Mouse (Mus musculus) spleen, postnatal 14 days (tissue): ENCODE data around the gene Parp11.

Source experiments
- DNase-seq, 2 experiments: peaks; one replicate each; pipeline ENCODE4 v3.0.0; 2021 to 2022; ENCODE audit warnings: low spot score in 2 of 2

The Parp11 gene

DNA sequence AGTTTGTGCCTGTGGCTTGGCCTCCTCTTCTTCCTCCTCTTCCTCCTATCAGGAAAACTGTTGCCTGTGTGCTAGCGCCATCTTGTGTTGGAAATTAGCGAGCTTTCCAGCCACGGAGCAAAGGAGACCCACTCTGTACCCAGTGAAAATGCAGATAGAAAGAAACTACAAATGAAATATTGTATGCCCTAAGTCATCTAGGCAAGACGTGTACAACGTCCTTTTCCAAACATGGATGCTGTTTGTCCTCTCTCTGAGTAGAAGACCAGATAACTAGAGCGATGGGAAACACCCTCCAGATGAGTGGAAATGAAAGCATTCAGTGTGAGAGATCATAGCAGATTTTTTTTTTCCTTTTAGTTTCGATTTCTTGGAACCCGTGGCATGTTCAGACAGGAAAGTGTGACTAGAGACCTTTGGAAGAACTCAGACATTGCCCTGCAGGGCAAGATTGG lies at the start of gene Parp11:
Parp11 (plus strand) TSS at position 405 of the 455 bp plus-strand sequence.
- peak; percentile 63 to 79 for DNase-seq

DNA sequence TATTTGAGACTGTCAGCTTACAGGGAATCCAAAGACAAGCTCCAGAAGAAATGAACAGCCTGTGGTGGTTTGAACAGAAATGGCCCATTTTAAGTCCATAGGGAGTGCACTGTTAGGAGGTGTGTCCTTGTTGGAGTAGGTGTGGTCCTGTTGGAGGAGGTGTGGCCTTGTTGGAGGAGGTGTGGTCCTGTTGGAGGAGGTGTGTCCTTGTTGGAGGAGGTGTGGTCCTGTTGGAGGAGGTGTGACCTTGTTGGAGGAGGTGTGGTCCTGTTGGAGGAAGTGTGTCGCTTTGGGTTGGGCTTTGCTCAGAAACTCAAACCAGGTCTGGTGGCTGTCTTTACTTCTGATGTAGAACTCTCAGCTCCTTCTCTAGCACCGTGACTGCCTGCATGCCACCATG lies 48.6 kb upstream of the Parp11 start:
- peak; percentile 26 to 42 for DNase-seq

DNA sequence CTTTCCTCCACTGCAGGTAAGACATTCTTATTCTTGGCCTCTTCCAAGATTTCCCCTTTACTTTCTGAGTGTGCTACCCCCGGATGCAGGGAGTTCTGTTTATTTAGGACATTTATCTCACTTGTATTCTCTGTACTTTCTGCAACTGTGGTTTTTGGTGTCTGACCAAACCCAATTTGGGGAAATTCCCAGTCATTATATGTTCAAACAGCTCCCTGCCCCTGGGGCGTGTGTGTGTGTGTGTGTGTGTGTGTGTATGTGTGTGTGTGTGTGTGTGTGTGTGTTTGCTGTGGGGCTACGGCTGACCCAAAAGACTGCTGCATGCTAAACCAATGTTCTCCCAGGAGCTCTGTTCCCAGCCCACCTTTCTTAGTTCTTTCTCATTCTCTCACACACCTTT lies 45.2 kb upstream of the Parp11 start:
- DNase-seq: no peak

DNA sequence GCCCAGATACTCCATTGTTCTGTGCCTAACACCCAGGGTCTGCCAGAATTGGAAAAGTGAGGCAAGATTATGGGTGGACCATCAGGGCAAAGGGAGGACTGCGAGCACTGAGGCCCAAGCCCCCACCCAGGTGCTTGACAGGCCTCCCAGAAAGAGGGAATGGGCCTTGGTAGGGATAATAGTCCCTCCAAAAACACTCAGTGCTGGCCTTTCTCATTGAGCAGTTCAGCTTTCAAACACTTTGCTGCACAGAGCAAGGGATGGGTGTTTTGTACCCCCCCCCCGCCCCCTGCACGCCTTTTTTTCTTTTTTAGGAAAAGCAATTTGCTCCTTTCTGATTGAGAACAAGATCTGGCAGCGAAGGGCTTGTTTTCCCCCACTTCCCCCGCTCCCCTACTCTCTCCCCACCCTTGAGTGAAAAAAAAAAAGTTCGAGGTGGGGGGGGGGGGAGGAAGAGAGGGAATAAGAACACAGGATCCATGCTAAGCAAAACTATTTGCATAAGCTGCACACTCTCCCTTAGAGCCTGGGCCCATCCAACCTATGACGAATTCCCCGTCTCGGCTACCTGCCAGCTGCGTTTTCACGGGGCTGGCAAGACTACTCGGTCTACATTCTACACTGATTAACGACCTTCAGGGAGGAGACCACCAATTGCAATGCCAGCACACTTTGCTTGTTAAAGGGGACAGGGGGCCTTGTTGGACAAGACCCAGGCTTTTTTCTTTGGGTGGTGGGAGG lies 42.4 kb upstream of the Parp11 start:
- no peak for DNase-seq

- no peak for DNase-seq
These were observed 41.0 kb upstream of the Parp11 start for GRCm38 (mm10) chr6:127405682-127406081.

DNA sequence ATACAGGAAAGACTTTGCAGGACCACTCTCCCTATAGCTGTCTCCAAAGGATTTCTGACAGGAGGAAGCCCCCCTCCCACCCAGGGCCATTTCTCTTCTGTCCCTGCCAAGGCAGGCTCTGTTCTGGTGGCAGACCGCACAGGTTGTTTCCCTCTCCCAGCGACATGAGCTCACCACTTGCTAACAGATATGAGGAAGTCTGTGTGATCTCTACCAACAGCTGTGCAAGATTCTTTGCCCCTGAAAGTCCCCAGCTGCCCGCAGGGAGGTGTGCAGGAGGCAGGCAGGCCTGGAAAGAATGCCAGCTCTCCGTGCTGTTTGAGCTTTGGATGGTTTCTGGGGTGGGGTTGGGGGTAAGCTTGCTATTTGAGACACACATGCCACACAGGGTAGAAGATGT lies 38.9 kb upstream of the Parp11 start:
- no peak for DNase-seq

- no peak for DNase-seq
These were observed 29.0 kb upstream of the Parp11 start for GRCm38 (mm10) chr6:127417525-127418184.

DNA sequence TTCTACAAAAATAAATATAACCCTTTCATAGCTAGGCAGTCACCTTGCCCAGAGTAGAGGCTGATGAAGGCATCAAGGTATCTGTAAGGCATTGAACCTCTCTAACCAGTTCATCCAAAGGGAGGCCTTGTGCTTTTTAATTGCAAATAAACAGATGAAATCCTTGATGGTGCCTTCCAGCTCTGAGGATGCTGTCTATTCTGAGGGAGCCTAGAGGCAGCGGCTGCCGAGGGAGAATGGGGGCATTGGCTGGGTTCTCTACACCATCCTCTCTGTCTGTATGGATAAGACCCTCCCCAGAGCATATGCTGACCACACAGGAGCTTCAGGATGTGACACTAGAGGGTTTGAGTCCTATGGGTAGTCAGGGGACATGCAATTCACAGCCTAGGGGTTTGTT lies 28.3 kb upstream of the Parp11 start:
- no peak for DNase-seq

DNA sequence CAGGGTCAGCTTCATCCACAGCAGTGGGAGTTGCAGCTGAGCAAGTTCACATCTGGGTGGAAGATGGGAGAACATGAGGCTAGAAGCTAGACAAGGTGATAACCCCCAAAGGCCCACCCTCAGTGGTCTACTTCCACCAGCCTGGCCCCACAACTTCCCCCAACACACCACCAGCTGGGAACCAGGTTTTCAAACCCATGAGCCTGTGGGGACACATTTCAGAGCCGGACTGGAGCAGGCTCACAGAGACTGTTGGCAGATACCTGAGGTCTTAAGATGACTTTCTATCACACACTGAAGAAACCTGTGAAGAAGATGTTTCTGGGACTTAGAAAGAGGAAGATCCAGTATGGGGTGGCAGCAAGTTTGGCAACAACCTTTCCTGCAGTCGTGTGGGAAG lies 26.5 kb upstream of the Parp11 start:
- no peak for DNase-seq

GRCm38 (mm10) chr6:127425095-127425494 lies 21.5 kb upstream of the Parp11 start:
- no peak for DNase-seq

GRCm38 (mm10) chr6:127430716-127431115 lies 15.9 kb upstream of the Parp11 start:
- no peak for DNase-seq

DNA sequence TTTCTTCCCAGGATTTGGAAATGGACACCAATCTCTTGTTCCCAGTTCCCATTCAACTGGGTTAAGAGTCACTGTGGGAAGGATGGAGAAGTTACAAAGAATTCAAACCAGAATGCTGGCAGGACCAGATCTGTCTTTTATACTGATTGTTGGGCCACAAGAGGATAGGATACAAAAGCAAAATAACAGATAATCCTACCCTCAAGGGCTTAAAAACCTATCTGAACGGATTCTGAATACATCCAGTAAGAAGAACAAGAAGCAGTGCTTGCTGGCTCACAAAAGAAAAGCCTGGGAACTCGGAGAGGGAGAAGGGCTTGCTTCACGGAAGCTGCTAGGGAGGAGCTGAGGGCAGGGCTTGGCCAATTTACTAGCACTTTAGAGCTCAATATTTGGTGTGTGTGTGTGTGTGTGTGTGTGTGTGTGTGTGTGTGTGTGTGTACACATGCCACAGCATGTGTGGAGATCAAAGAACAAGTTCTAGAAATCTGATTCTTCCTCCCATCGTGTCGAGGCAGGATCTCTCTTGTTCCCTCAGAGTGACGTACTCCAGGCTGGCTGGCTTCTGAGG lies 15.4 kb upstream of the Parp11 start:
- no peak for DNase-seq

GRCm38 (mm10) chr6:127433886-127434647 lies 12.6 kb upstream of the Parp11 start:
- no peak for DNase-seq

DNA sequence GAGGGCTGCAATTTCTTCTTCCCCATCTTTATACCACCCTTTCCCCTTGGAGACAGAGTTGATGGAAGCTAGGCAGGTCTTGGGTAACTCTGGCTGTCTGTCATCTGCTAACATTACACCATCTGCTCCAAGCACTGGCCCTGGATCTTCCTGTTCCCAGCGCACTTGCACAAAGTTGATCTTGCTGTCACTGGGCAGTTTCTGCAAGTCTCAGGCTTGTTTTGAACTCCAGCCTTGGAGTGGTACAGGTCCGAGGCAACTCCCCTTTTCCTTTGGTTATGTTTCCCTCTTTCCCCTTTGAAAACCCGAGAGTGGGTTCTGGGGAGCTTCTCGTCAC lies 12.0 kb upstream of the Parp11 start:
- DNase-seq: no peak

GRCm38 (mm10) chr6:127439063-127439462 lies 7.6 kb upstream of the Parp11 start:
- DNase-seq: no peak

- no peak for DNase-seq
These were observed 7.0 kb upstream of the Parp11 start for GRCm38 (mm10) chr6:127439540-127440195.

GRCm38 (mm10) chr6:127440416-127441104 lies 6.1 kb upstream of the Parp11 start:
- no peak for DNase-seq

- no peak for DNase-seq
These were observed 4.1 kb upstream of the Parp11 start for GRCm38 (mm10) chr6:127442584-127442983.

DNA sequence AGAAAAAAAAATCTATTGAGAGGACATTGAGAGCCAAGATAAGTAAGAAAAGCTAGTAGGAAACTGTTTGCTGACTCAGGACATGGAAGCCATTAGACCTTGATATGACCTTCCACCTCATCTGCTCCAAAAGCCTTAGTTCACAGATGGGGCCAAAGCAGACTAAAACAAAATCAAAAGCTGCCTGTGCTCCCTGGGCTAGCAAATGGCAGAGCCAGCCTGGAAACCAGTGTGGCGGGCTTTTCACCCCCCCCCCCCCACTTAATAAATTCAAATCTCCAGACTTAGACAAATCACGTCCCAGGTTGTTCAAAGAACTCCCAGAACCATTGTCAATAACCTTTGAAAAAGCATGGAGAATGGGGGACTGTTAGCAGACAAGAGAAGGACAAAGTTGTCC lies 2.7 kb upstream of the Parp11 start:
- no peak for DNase-seq

GRCm38 (mm10) chr6:127444466-127444865 lies 2.2 kb upstream of the Parp11 start:
- DNase-seq: peak; percentile 69 to 80
